Mouse (Mus musculus): ENCODE results near the gene Oxld1.
"Not testable (repeated sequence)": the region's sequence is repeated elsewhere in the genome, so short reads cannot be mapped to it uniquely, and the experiment has no call there.

The Oxld1 gene

GRCm38 (mm10) chr11:120422651-120423568 lies 35.0 kb downstream of the Oxld1 start:
- no peak for DNase-seq (ENCODE audit: low spot score)

GRCm38 (mm10) chr11:120418592-120418991 lies 39.3 kb downstream of the Oxld1 start:
- DNase-seq (ENCODE audit: low spot score), result no peak

- DNase-seq (ENCODE audit: low spot score), result no peak
Observed at GRCm38 (mm10) chr11:120417852-120418251, 40.0 kb downstream of the Oxld1 start.

- DNase-seq (ENCODE audit: low spot score), result not testable (repeated sequence)
Observed at GRCm38 (mm10) chr11:120413621-120414020, 44.2 kb downstream of the Oxld1 start.

Measured in ovary, postnatal 36 days (tissue).